Mouse (Mus musculus) neural tube, embryonic 12.5 days (tissue): ENCODE measurements around the gene Tex48. TPM values are rescaled to one million over a fixed set of nuclear protein-coding genes. Genes with fewer than 3 reads are reported as not detected.

ENCODE experiments used
- ATAC-seq: fragments of 200-750 bp; cut with Nextera tagmentation; 2 replicates; pipeline ENCODE4 v1.8.0; 2017; ENCODE audit warnings: low read depth, mild to moderate bottlenecking, moderate TSS enrichment, moderate library complexity; ENCODE audit not compliant: low FRiP score
- H3K27ac ChIP-seq: fragments of 300-500 bp; sonication (generic); 2 replicates; pipeline ENCODE4 v1.5.1; 2016
- H3K27me3 ChIP-seq: fragments of 300-500 bp; sonication (generic); replicated peaks from 2 replicates; pipeline ENCODE4 v1.6.1; 2016; ENCODE audit warnings: mild to moderate bottlenecking
- H3K36me3 ChIP-seq: fragments of 300-500 bp; sonication (generic); 2 replicates; pipeline ENCODE4 v1.6.1; 2016; ENCODE audit warnings: mild to moderate bottlenecking
- H3K4me1 ChIP-seq: fragments of 300-500 bp; sonication (generic); 2 replicates; pipeline ENCODE4 v1.6.1; 2016
- H3K4me2 ChIP-seq: fragments of 300-500 bp; sonication (generic); replicated peaks from 2 replicates; pipeline ENCODE4 v1.6.1; 2016; ENCODE audit warnings: mild to moderate bottlenecking
- H3K4me3 ChIP-seq: fragments of 300-500 bp; sonication (generic); 2 replicates; pipeline ENCODE4 v1.5.1; 2016
- H3K9ac ChIP-seq: fragments of 300-500 bp; sonication (generic); 2 replicates; pipeline ENCODE4 v1.6.1; 2016; ENCODE audit warnings: mild to moderate bottlenecking
- H3K9me3 ChIP-seq: fragments of 300-500 bp; sonication (generic); 2 replicates; pipeline ENCODE4 v1.6.1; 2016; ENCODE audit warnings: mild to moderate bottlenecking
- WGBS: fragments of 180-500 bp; shearing (Covaris S2); methylation state at CpG from one replicate; pipeline ENCODE4 v1.1.7; 2016; 5-methylcytosine and 5-hydroxymethylcytosine counted together
- polyA plus RNA-seq: library from polyadenylated mRNA; unstranded; fragments of >200 nt; fragmentation: Nextera tagmentation; extraction: Ambion mirVana; gene quantifications from 2 replicates; pipeline ENCODE4 v1.2.1, GENCODE M21; 2016

The Tex48 gene
- polyA plus RNA-seq, 1 experiment from 2014 or later: not detected

DNA sequence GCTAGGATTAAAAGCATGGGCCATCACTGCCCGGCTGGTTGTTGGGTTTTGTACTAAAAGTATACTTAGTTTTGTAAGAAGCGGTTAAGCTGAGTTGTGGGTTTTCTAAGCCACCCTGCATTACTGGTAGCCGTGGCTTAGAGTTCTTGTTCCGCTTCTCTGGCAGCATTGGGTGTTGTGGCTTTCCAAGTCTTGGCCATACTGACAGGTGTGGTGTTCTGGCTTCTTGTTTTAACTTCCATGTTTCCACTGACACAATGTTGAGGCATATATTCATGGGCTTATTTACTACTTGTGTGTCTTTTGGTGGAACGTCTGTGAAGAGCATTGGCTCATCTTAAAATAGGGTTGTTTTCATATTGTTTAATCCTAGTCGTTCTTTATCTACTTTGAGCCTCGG lies 32.2 kb downstream of the Tex48 start:
- no peak for ATAC-seq
- Histone ChIP-seq H3K4me2 (no peak overlapping the region), H3K9me3 (no peaks in the 10 kb centered on the region), H3K4me3 (no peak overlapping the region), H3K27me3 (no peaks in the 10 kb centered on the region), H3K27ac (no peak overlapping the region), H3K4me1 (no peaks in the 10 kb centered on the region), H3K9ac (no peak overlapping the region), H3K36me3 (no peaks in the 10 kb centered on the region)
- 93% methylated on average over 7 of the region's 7 CpGs for WGBS

GRCm38 (mm10) chr4:63586240-63586639 lies 36.0 kb downstream of the Tex48 start:
- Histone ChIP-seq H3K27ac (no peak overlapping the region), H3K4me3 (no peak overlapping the region), H3K9me3 (no peaks in the 10 kb centered on the region), H3K27me3 (no peaks in the 10 kb centered on the region), H3K9ac (no peak overlapping the region), H3K36me3 (no peaks in the 10 kb centered on the region), H3K4me2 (no peak overlapping the region), H3K4me1 (no peaks in the 10 kb centered on the region)
- WGBS: 77% methylated on average over 2 of the region's 2 CpGs
- no peak for ATAC-seq

GRCm38 (mm10) chr4:63585216-63585615 lies 37.0 kb downstream of the Tex48 start:
- WGBS: 85% methylated on average over 10 of the region's 10 CpGs
- H3K36me3 ChIP-seq: no peaks in the 10 kb centered on the region
- H3K4me2 ChIP-seq: no peak overlapping the region
- peaks cover 2% of the 10 kb centered on the region; the same call in 1 of the 2 replicates for H3K4me1 ChIP-seq
- H3K27me3 ChIP-seq: no peaks in the 10 kb centered on the region
- H3K9me3 ChIP-seq: no peaks in the 10 kb centered on the region
- ATAC-seq: no peak
- no peak overlapping the region for H3K9ac ChIP-seq
- no peak overlapping the region for H3K27ac ChIP-seq
- no peak overlapping the region for H3K4me3 ChIP-seq

DNA sequence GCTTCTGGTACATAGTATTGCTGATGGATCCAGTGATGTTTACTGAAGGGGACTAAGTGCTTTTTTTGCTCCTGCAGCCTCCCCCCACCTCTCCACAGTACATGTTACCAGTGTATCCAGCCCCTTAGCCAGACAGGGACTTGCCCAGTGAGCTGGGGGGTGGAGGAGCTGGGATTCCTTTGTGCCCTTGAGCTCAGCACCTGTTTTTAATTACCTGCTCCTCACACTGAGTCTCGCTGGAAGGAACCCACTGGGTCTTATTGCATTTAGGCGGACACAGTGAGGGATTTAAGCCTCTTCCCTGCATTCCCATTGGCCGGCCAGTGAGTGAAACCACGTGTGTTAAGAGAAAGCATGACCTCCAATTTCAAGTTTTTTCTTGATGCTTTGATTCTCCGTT lies 39.6 kb downstream of the Tex48 start:
- WGBS: 77% methylated on average over 5 of the region's 5 CpGs
- H3K27ac ChIP-seq: no peak overlapping the region
- H3K9ac ChIP-seq: no peak overlapping the region
- ATAC-seq: no peak
- no peak overlapping the region for H3K4me2 ChIP-seq
- no peaks in the 10 kb centered on the region for H3K9me3 ChIP-seq
- H3K36me3 ChIP-seq: no peaks in the 10 kb centered on the region
- H3K4me3 ChIP-seq: no peak overlapping the region
- peaks cover 8% of the 10 kb centered on the region for H3K4me1 ChIP-seq
- no peaks in the 10 kb centered on the region for H3K27me3 ChIP-seq

DNA sequence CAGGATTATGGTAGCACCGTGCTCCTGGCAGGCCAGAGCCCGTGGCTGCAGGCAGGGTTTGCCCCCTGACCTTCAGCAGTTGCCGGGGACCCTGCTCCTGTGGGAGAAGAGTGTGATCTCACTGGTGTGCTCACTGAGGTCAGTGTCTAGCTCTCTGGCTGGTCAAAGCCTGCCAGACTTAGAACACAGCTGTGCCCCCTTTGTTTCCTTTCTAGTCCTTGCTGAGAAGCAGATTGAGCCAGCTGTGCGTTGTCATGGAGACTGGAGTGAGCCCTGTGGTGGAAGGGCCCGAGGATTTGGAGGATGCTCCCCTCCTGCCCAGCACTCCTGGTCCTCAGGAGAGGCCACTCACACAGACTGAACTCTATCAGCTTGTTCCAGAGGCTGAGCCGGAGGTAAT lies 42.1 kb downstream of the Tex48 start:
- WGBS: 26% methylated on average over 6 of the region's 6 CpGs
- Histone ChIP-seq H3K4me2 (no peak overlapping the region), H3K4me3 (no peak overlapping the region), H3K9ac (no peak overlapping the region), H3K36me3 (no peaks in the 10 kb centered on the region), H3K4me1 (peaks cover 8% of the 10 kb centered on the region), H3K9me3 (no peaks in the 10 kb centered on the region), H3K27ac (no peak overlapping the region), H3K27me3 (no peaks in the 10 kb centered on the region)
- ATAC-seq: peak; percentile 83

GRCm38 (mm10) chr4:63579649-63580048 lies 42.6 kb downstream of the Tex48 start:
- Histone ChIP-seq H3K4me1 (peaks cover 8% of the 10 kb centered on the region), H3K36me3 (no peaks in the 10 kb centered on the region), H3K4me2 (no peak overlapping the region), H3K27me3 (no peaks in the 10 kb centered on the region), H3K4me3 (no peak overlapping the region), H3K9me3 (no peaks in the 10 kb centered on the region), H3K9ac (no peak overlapping the region), H3K27ac (no peak overlapping the region)
- WGBS: 88% methylated on average over 14 of the region's 14 CpGs
- ATAC-seq: 0 out of 2 replicates have a peak, but pooled peaks have one; percentile 49

GRCm38 (mm10) chr4:63572621-63573020 lies 49.6 kb downstream of the Tex48 start:
- 94% methylated on average over 5 of the region's 5 CpGs for WGBS
- ATAC-seq: no peak
- H3K4me3 ChIP-seq: no peak overlapping the region

DNA sequence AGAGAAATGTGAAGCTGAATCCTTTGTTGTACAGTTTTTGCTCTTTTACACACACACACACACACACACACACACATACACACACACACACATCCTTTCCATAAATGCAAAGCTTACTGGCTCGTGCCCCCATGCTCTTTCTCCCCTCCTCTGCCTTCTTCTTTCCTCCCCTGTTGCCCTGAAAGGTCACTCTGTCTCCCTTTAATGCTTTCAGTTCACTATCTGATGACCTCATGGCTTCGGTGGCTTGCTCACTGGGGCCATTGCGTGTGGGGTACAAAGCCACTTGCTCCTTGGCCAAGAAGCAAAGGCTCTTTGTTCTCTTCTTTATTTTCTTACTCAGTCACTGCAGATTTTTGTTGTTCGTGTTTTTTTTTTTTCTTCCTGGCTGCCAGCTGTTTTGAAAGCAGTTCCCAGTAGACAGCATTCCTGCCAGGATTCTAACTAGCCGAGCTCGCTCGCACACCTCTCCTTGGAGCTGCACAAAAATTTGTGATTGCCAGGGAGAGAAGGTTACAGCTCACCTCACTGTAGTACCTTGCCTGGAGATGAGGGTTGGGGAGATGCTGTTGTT lies 51.9 kb downstream of the Tex48 start:
- H3K9ac ChIP-seq: no peak overlapping the region
- H3K36me3 ChIP-seq: no peaks in the 10 kb centered on the region
- H3K4me3 ChIP-seq: no peak overlapping the region
- H3K27ac ChIP-seq: no peak overlapping the region
- H3K9me3 ChIP-seq: no peaks in the 10 kb centered on the region
- no peaks in the 10 kb centered on the region for H3K27me3 ChIP-seq
- no peak for ATAC-seq
- 0 out of 2 replicates have a peak, but pooled peaks cover 2% of the 10 kb centered on the region for H3K4me1 ChIP-seq
- 40% methylated on average over 7 of the region's 7 CpGs for WGBS
- no peak overlapping the region for H3K4me2 ChIP-seq

More at GRCm38 (mm10) chr4:63572621-63573020, 49.6 kb downstream of the Tex48 start:
- Histone ChIP-seq H3K36me3 (no peaks in the 10 kb centered on the region), H3K9me3 (no peaks in the 10 kb centered on the region), H3K27ac (no peak overlapping the region), H3K27me3 (no peaks in the 10 kb centered on the region), H3K4me1 (0 out of 2 replicates have a peak, but pooled peaks cover 2% of the 10 kb centered on the region), H3K9ac (no peak overlapping the region), H3K4me2 (no peak overlapping the region)

DNA sequence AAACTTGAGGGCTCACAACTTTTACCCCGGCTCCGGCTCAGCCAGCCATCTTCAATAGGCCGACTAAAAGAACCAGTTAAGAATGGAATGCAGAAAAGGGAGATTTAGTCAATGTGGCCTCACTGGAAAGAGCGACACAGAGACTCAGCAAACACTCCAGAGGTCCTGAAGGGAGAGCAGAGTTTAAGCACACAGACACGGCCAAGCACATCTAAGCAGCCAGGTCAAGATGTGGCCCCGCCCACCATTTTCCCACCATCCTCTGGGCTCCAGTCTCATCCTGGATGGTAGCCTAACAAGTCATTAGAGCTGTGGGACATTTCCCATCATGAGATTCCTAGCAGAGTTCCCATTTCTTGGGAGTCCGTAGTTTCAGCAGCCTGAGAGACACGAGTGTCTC lies 52.9 kb downstream of the Tex48 start:
- Histone ChIP-seq H3K9ac (no peak overlapping the region), H3K4me2 (no peak overlapping the region), H3K36me3 (no peaks in the 10 kb centered on the region), H3K9me3 (no peaks in the 10 kb centered on the region), H3K27ac (no peak overlapping the region), H3K4me1 (0 out of 2 replicates have a peak, but pooled peaks cover 2% of the 10 kb centered on the region), H3K27me3 (no peaks in the 10 kb centered on the region), H3K4me3 (no peak overlapping the region)
- ATAC-seq: no peak
- 84% methylated on average over 8 of the region's 8 CpGs for whole genome bisulfite sequencing

DNA sequence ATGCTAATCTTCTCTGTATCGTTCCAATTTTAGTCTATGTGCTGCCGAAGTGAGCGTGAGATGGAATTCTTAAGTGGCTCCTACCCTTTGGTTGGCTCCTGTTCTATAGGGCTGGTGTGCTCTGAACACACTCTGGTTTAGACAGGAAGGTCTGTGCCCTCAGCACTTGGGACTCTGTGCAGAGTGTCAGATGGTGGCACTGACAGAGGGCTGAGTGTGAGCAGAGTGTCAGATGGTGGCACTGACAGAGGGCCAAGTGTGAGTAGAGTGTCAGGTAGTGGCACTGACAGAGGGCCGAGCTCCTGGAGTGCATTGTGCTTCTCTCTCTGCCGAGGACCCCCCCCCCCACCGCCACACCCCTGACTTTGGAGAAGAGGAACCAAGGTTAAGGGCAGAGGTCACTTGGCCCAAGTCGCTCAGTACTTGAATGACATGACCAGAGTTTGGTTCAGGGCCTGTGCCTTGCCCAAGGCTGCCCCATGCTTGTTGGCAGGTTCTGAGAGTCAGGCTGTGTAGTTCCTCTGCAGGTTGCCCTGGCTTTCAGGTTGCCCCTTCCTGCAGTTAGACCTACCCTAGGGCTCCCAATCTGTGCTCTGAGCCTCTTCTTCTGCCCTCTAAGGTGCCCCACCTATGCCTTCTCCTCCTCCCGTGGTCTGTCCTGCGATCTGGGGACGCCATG lies 54.4 kb downstream of the Tex48 start:
- Histone ChIP-seq H3K36me3 (no peaks in the 10 kb centered on the region), H3K4me2 (no peak overlapping the region), H3K4me1 (0 out of 2 replicates have a peak, but pooled peaks cover 2% of the 10 kb centered on the region), H3K9ac (no peak overlapping the region), H3K4me3 (no peak overlapping the region), H3K27ac (no peak overlapping the region), H3K27me3 (no peaks in the 10 kb centered on the region), H3K9me3 (no peaks in the 10 kb centered on the region)
- WGBS: 90% methylated on average over 9 of the region's 10 CpGs
- no peak for ATAC-seq

- H3K27me3 ChIP-seq: no peaks in the 10 kb centered on the region
- peaks cover 20% of the 10 kb centered on the region for H3K4me1 ChIP-seq
- H3K4me3 ChIP-seq: no peak overlapping the region
- no peaks in the 10 kb centered on the region for H3K36me3 ChIP-seq
- no peak overlapping the region for H3K9ac ChIP-seq
- no peaks in the 10 kb centered on the region for H3K9me3 ChIP-seq
- 86% methylated on average over 4 of the region's 4 CpGs for WGBS
- no peak overlapping the region for H3K27ac ChIP-seq
- no peak overlapping the region for H3K4me2 ChIP-seq
- ATAC-seq: no peak
Measured at GRCm38 (mm10) chr4:63562742-63563141, 59.5 kb downstream of the Tex48 start.

- Histone ChIP-seq H3K27me3 (no peaks in the 10 kb centered on the region; the same call in 1 of the 2 replicates), H3K36me3 (no peaks in the 10 kb centered on the region), H3K4me3 (no peak overlapping the region), H3K4me1 (peaks cover 20% of the 10 kb centered on the region), H3K27ac (no peak overlapping the region), H3K9ac (no peak overlapping the region), H3K9me3 (no peaks in the 10 kb centered on the region), H3K4me2 (no peak overlapping the region)
- 82% methylated on average over 7 of the region's 7 CpGs for WGBS
- ATAC-seq: no peak
Measured at GRCm38 (mm10) chr4:63561861-63562675, 60.2 kb downstream of the Tex48 start.
